Comparison of ENCODE assay signal across 7 mouse cellular contexts in genomic region chr6:48048426-48049272, GRCm38 (mm10). TPM values are rescaled to one million over a fixed set of nuclear protein-coding genes. Genes with fewer than 3 reads are reported as not detected.
DNase-seq lines count a peak whose midpoint lies in the region; ATAC-seq and TF ChIP-seq lines count a peak whose summit lies in the region.

Zfp777 (minus strand) TSS chr6:48048911.

- H3K27ac ChIP-seq in intestine, embryonic 15.5 days: peak within 1 kb of the TSS; percentile 94
- peak within 1 kb of the TSS; percentile 92 for H3K27ac ChIP-seq in midbrain, embryonic 12.5 days (replicated peaks)
- H3K27ac ChIP-seq in small intestine, adult 2 months (ENCODE audit: insufficient read depth, low read depth, low read length): 0 out of 2 replicates have a peak within 1 kb of the TSS, but pooled peaks have one; percentile 1

- H3K9ac ChIP-seq in intestine, embryonic 15.5 days: peak within 1 kb of the TSS; percentile 84
- peak within 1 kb of the TSS; percentile 92 for H3K9ac ChIP-seq in midbrain, embryonic 12.5 days (replicated peaks)

- no peaks in the 10 kb centered on the region for H3K27me3 ChIP-seq in intestine, embryonic 15.5 days (replicated peaks)
- no peaks in the 10 kb centered on the region for H3K27me3 ChIP-seq in midbrain, embryonic 12.5 days
- no peaks in the 10 kb centered on the region for H3K27me3 ChIP-seq in small intestine, adult 2 months (ENCODE audit: control insufficient read depth, insufficient read depth, low read length)

- TF ChIP-seq POLR2A in small intestine, adult 2 months (IDR thresholded peaks at IDR 0.05; ENCODE audit: low read depth, low read length): peak; percentile 67; the same call in 1 of the 2 replicates

- intact Hi-C loops in gastrocnemius, postnatal 36 days (cut with DNase I): loop anchor here (5.0 kb wide), 1 partner anchor 126 kb away; the partner anchor contains the start of gene Zfp212
- intact Hi-C loops in left cerebral cortex, postnatal 4 days (cut with DNase I): no loop called here

- peak within 1 kb of the TSS; percentile 89 for H3K4me2 ChIP-seq in intestine, embryonic 15.5 days (replicated peaks)
- H3K4me2 ChIP-seq in midbrain, embryonic 12.5 days (replicated peaks): peak within 1 kb of the TSS; percentile 75

- peaks cover 12% of the 10 kb centered on the region for H3K36me3 ChIP-seq in intestine, embryonic 15.5 days
- peaks cover 10% of the 10 kb centered on the region for H3K36me3 ChIP-seq in midbrain, embryonic 12.5 days
- H3K36me3 ChIP-seq in small intestine, adult 2 months (ENCODE audit: control insufficient read depth, insufficient read depth, low read length): peaks cover 6% of the 10 kb centered on the region; the same call in 1 of the 2 replicates

- no peaks in the 10 kb centered on the region for H3K9me3 ChIP-seq in intestine, embryonic 15.5 days
- H3K9me3 ChIP-seq in midbrain, embryonic 12.5 days: no peaks in the 10 kb centered on the region

- H3K4me1 ChIP-seq in intestine, embryonic 15.5 days (replicated peaks): peaks cover 5% of the 10 kb centered on the region
- H3K4me1 ChIP-seq in midbrain, embryonic 12.5 days: peaks cover 11% of the 10 kb centered on the region
- peaks cover 7% of the 10 kb centered on the region; the same call in 1 of the 2 replicates for H3K4me1 ChIP-seq in small intestine, adult 2 months (ENCODE audit: control insufficient read depth, insufficient read depth, insufficient read length, low read length)

- DNase-seq in adrenal gland, adult 8-10 months: peak; percentile 76
- peak; percentile 59 for DNase-seq in embryo, embryonic 11.5 days (ENCODE audit: low read depth, low spot score)
- peak; percentile 73 for DNase-seq in gastrocnemius, postnatal 36 days
- peak; percentile 86 for DNase-seq in left cerebral cortex, postnatal 4 days

- peak; percentile 53 for TF ChIP-seq CTCF in small intestine, adult 2 months (IDR thresholded peaks at IDR 0.05; ENCODE audit: extremely low read depth, insufficient read length, insufficient replicate concordance, low read depth, low read length)

- peak; percentile 94 for ATAC-seq in intestine, embryonic 15.5 days
- ATAC-seq in midbrain, embryonic 12.5 days (ENCODE audit: low FRiP score, low read depth): peak; percentile 91

- WGBS in intestine, embryonic 15.5 days: under 1% methylated on average over 82 of the region's 82 CpGs
- 1% methylated on average over 59 of the region's 82 CpGs for WGBS in midbrain, embryonic 12.5 days
- 1% methylated on average over 82 of the region's 82 CpGs for WGBS in small intestine, adult 2 months

- peak within 1 kb of the TSS; percentile 88 for H3K4me3 ChIP-seq in intestine, embryonic 15.5 days (replicated peaks)
- peak within 1 kb of the TSS; percentile 90 for H3K4me3 ChIP-seq in midbrain, embryonic 12.5 days
- H3K4me3 ChIP-seq in small intestine, adult 2 months (ENCODE audit: low read depth, low read length): peak within 1 kb of the TSS; percentile 83

RNA-seq across cellular contexts. Expression of gene Zfp777, which starts in this region (rescaled TPM):
- 10 to 100 TPM; 23.9 to 31.1 (median 27.5) TPM for total RNA-seq in adrenal gland, adult 8-10 months (2022)
- total RNA-seq in gastrocnemius, postnatal 36 days (2021): 10 to 100 TPM; 14.4 to 16.3 TPM
- 6.5 and 7.1 TPM in 2 replicates for polyA plus RNA-seq in intestine, embryonic 15.5 days (2015; fragmentation: Nextera tagmentation; extraction: Ambion mirVana)
- total RNA-seq in left cerebral cortex, postnatal 4 days (2021): 10 to 100 TPM; 35.5 to 43.4 TPM
- 11.7 and 14.0 TPM in 2 replicates for polyA plus RNA-seq in midbrain, embryonic 12.5 days (2016; fragmentation: Nextera tagmentation; extraction: Ambion mirVana)
- polyA plus RNA-seq in small intestine, adult 2 months (2012; rRNA removed): 9.4 and 18.0 TPM in 2 replicates

Comparison
In these comparisons a context has a peak if more than half of its experiments do, and no peak if none do; other contexts are left out.
1. Peak in every context shown above with its lines: DNase-seq, ATAC-seq, H3K4me3 ChIP-seq and H3K27ac ChIP-seq.
2. H3K27ac ChIP-seq: peak in every context shown above with its lines; median percentile 94 in intestine, embryonic 15.5 days; 92 in midbrain, embryonic 12.5 days; 1 in small intestine, adult 2 months.